Mouse (Mus musculus) frontal cortex, postnatal 14 days (tissue): Measurements from ENCODE around the gene Icos.

Experiments used
- DNase-seq, 2 experiments: peaks; one replicate each; pipeline ENCODE4 v3.0.0; 2022; ENCODE audit warnings: low spot score in 2 of 2

Icos gene

DNA sequence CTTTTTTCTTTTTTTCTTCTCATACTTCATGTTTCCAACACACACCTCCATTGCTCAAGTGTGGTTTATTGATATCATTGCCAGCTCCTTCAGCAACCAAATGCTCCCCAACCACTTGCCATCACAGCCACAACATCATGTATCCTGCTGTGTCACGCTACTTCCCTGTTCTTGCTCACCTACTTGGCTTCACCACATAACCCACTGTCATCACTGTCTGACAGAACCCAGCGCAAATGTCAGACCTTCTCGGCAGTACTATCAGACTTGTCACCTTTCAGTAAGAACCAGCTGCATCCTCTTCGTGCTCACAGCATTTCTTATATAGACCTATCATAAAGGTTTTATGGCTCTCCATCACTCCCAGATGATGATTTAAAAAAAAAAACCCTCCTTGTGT lies 61.6 kb downstream of the Icos start:
- DNase-seq = no peak

DNA sequence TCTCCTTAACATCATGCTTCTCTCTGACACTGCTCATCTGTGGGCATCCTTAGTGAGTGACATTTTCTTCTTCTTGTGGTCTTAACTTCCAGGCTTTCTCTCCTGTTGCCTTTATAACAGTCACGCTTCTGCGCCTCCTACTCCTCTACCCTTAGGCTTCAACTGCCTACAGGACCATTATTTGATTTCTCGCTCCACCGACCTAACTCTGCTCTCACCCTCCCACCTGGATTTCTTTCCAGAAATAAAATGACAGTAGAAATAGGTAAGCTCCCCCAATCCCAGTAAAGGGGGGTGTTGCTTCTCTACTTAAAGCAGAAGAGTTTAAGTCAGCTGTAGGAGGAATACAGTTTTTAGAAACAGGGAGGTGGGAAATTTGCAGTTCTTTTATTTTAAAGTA lies 62.7 kb downstream of the Icos start:
- no peak for DNase-seq

DNA sequence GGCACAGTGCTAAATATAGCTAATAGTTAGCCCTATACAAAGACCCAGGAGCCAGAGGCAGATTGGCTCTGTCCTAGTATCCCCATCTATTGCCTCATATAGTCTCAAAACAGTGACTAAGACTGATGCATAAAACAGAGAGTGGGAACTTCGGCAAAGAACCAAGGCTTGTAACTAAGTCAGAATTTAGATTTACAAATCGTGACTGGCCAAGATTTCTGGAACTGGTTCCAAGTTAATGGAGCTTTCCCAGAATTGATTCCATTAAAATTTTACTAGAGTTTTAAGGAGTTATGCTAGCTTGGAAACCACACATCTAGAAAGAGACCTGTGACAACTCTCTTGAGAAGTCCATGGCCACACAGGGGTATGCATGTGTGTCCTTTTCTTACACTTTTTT lies 65.1 kb downstream of the Icos start:
- no peak for DNase-seq

DNA sequence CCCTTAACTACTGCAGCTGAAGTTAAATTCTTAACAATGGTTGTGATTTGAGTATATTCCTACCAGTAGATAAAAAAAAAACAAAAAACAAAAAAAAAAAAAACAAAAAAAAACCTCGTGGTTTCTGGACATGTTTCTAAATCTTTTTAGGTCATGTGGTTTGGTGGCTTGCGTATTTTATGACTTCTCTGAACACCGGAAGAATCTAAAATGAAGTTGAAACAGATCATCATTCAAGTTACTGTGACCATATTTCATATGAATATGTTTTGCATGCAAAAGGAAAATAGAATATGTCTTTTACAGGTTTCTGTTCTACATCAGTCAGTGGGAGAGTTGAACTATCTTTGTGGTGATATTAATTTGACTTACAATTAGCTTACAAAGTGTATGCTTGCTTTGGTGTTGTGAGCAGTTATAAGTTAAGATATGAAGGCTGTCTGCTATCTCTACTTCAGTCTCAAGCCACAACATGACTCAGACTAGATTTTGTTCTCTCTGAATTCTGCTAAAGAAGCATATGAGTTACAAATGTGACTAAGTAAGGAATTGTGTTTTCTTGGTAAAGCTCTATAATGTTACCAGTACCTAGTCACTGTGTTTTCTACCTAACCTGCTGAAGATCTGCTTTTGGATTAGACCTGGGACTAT lies 68.5 kb downstream of the Icos start:
- no peak for DNase-seq

DNA sequence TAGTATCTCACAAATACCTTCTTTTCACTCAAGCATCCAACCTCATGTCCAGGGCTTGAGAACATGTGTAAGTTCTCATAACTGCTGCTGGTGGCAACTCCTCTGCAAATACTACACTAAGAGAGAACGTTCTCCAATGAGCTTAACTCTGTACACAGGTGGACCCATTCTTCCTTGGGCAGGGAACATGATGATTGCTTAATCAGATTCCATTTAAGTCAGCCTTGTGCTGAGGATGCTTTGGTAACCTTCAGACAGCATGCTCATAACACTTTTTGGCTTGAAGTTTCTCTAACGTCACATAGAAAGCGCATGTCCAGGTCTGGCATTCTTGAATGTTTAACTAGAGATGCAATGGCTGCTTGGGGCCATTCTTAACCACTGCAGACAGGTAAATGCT lies 69.6 kb downstream of the Icos start:
- DNase-seq = no peak
